Mouse (Mus musculus): ENCODE measurements around the gene Syt2.

Gene Syt2

DNA sequence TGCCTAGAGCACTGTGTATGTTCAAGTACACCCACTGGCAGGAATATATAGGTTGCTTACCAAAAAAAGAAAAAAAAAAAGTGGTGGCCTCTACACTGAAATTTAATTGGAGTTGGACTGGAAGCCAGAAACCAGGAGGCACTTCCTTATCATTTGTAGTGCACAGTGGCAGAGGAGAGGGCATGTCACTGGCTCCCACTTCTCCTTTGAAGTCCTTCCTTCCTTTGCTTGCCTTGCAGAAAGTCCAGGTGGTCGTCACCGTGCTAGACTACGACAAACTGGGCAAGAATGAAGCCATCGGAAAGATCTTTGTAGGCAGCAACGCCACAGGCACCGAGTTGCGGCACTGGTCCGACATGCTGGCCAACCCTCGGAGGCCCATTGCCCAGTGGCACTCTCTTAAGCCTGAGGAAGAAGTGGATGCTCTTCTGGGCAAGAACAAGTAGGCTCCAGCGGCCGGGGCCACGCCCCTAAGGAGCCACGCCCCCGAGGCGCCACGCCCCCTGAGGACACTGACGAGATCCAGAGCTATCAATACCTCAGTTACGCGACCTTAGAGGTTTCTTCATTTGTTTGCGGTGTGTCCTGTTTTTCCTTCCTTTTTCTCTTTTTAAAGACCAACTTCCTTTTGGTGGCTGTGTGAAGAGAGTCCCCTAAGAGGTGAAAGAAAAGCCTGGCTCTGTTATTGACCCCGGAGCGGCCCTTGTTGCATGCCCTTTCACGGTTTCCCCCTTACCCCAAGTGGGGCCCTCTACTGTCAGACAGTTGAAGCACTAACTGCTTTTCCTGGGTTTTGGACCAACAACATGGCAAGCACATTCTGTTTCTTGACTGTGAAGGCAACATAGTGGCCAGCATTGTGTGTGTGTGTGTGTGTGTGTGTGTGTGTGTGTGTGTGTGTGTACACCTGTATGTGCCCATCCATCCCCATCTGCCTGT is 101.0 kb downstream of the Syt2 start:
- DNase-seq: peak; percentile 46

DNA sequence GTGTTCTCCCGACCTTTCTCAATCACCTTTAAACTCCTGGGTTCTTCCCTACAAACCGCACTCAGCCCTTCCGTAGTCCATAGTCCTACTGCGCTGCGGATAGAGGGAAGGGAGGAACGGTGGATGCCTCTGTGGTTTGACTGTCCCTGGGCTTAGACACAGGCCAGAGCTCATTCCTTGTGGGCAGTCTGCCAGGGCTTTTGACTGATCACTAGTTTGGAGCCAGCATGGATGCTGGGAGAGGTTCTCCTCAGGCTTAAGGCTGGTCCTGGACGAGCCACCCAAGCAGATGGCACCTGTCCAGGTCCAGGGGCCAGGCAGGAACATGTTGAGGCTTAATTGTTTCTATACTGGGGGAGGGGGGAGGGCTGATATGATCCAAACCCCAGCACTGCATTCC is 103.4 kb downstream of the Syt2 start:
- DNase-seq: peak; percentile 83

DNA sequence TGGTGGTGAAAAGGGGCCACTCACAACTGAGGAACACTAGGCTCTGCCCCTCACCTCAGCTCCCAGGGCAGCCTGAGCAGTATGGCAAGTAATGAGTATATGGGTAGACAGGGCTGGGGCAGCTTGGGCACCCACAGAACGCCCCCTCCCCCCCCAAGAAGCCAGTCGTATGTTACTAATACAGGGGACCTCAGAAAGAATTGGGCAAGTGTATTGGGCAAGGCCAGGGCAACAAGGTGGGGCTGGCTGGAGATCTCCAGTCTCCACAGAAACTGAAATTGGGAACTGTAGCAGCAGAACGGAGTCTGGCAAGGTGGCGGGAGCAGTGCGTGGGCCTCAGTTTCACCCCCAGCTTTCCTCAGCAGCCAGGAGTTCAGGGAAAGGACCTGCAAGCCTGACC is 106.0 kb downstream of the Syt2 start:
- no peak for DNase-seq

- peak; percentile 63 for DNase-seq
These were observed 107.5 kb downstream of the Syt2 start for GRCm38 (mm10) chr1:134753751-134754630.

- no peak for DNase-seq
These were observed 108.3 kb downstream of the Syt2 start for GRCm38 (mm10) chr1:134754818-134755217.

- peak; percentile 56 for DNase-seq
These were observed 109.2 kb downstream of the Syt2 start for GRCm38 (mm10) chr1:134755548-134756189.

DNA sequence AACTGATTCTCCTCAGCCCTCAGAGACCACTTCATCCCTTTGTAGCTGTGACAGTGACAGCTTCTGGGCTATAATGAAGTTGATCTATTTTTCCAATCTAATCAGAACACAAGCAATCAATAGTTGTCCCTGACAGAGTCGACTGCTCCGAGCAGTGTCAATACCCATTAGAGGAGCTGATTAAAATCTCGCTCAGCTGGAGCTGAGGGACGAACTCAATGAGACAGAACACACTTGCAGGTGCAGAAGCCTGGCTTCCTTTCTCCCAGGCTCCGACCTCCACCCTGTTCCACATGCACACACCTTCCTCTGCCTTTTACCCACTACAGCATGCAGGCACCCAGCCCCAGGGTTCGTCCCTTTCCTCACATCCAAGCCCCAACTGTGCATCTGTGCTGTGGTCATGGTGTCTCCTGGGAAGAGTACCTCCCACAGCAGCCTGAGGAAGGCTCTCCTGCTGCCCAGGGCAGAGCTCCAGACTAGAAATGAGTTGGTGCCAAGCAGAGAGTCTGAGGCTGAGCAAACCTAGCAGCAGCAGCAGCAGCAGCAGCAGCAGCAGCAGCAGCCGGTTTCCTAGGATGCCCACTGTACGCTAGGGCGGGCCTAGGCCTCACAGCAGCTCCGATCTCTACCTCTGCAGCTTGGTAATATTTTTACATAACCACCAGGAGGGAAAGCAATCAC is 109.9 kb downstream of the Syt2 start:
- DNase-seq: peak; percentile 46

DNA sequence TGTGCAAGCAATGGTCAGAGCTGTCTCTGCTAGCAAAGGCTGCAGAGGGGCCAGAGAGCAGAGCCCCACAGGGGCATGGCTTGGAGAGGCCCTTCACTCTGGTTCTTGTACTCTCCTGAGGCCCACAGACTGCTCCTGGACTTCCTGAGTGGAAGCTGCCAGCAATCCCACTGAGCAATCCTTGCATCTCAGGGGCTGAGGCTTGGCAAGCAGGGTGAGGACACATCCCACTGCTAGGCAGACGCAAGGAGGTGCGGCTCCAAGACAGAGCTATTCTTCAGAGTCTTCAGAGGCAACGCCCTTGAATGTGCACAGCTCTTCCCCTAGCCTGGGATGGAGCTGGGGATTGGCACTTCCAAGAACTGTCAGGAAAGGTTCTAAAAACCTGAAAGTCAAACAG is 110.8 kb downstream of the Syt2 start:
- DNase-seq: peak; percentile 67

- DNase-seq: peak; percentile 37
These were observed 112.7 kb downstream of the Syt2 start for GRCm38 (mm10) chr1:134759133-134759532.

DNA sequence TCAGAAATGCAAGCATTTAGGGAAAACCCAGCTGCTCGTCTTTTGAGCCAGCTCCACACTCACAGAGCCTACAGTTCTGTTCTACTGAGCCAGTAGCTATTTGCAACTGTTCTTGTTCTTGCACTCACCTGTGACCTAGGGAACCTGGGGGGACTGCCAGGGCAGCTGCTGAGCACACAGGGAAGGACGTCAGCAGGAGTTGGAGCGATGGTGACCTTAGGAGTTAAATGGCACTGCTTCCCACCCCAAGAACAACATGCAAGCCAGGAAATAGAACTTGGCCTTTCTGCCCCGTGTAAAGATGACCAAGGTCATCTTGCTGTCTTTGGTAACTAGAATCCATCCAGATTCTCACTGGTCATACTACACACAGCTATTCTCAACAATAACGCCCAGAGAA is 114.2 kb downstream of the Syt2 start:
- no peak for DNase-seq

- no peak for DNase-seq
These were observed 115.1 kb downstream of the Syt2 start for GRCm38 (mm10) chr1:134761534-134761933.

DNA sequence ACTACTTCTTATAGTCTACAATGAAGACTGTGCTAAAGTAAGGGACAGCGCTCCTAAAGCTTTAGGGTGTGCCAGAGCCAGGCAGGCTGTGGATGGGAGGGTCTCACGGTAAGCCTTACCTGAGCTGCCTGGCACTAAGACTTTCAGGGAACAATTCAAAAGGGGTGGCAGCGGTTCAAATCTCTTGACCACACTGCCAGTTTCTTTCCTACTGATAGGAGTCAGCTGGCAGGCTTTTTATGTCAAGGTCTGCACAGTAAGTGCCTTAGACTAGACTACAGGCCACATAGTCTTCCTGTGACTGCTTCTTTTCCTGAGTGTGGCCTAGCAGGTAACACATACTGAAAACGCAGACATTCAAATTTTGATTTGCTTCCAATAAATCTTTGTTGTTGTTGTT is 116.8 kb downstream of the Syt2 start:
- no peak for DNase-seq

DNA sequence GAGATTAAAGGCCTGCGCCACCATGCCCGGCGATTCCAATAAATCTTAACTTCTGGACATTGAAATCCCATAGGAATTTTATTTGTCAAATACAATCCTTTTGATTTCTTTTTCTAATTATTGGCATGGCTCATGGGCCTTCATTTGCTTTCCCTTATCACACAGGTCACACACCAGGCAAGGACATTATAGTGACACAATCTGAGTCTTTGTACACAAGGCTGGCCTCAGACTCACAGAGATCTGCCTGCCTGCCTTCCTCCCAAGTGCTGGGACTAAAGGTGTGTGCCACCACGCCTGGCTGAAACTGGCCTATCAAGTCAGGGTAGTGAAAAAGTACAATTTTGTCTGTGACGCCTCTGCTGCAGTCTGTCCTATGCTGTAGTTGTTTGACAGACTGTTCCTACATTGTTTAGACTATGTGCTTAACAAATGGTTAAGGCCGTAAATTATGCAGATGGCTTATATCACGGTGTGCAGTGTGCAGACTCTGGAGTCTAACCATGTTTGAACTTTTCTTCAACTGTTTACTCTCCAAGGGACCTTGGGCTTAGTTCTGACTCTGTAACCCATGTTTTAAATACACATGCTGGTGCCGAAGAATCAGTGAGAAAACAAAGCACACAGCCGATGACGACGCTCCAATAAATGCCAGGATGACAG is 117.4 kb downstream of the Syt2 start:
- no peak for DNase-seq

GRCm38 (mm10) chr1:134764831-134765458 is 118.5 kb downstream of the Syt2 start:
- DNase-seq: peak; percentile 1

DNA sequence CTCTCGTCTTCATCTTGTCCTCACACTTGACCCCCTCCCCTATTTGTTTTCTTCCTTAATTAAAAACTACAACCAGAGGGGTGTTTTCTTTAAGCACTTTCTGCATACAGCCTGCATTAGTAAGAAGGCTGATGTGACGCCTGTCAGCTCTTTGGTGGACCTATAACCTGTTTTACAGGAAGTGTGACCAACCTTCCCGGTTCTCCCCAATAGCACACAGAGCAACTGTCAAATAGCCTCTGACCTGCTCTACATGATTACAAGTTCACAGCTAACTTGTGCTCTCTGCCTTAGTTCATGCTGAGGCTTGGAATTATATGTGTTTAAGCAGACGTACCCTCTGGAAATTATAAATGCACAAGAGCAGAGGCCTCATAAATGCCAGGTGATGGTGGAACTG is 120.0 kb downstream of the Syt2 start:
- no peak for DNase-seq

GRCm38 (mm10) chr1:134770312-134770711 is 123.8 kb downstream of the Syt2 start:
- peak; percentile 2 for DNase-seq

DNA sequence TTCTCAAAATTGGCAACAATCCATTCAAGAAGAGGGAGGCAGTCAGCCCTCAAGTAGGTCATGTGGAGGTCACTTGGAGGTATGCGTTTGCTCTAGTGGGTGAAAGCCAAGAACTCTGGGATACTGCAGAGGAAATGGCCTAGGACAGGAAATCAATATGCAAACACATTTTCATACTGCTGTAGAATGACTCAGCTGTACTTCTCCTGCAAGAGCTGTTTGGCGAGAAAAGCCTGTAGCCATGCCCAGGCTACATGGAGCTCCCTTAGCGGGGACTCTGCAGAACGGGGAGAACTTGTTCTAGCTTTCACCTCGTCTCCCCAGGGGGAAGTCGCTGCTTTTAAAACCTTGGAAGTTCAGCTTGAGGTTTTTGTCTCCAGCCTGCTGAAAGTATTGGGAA is 124.9 kb downstream of the Syt2 start:
- peak; percentile 1 for DNase-seq

DNA sequence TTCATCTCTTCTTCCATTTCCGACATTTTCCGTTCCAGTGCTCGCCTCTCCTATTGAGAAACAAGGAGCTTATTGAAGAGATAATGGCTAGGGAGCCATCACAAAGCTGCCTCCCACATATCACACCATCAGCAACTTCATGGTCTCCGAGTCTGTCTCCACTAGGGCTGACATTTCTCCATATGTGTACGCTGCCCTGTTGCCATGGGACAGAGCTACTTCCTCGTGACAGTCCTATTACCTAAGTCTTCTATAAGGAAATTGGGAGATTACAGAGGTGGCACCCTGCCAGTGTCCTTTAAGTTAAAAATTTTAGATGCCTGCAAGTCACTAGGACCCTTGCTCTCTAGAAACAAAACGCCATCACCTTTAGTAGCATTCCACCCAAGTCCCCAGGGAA is 125.5 kb downstream of the Syt2 start:
- DNase-seq: peak; percentile 1

DNA sequence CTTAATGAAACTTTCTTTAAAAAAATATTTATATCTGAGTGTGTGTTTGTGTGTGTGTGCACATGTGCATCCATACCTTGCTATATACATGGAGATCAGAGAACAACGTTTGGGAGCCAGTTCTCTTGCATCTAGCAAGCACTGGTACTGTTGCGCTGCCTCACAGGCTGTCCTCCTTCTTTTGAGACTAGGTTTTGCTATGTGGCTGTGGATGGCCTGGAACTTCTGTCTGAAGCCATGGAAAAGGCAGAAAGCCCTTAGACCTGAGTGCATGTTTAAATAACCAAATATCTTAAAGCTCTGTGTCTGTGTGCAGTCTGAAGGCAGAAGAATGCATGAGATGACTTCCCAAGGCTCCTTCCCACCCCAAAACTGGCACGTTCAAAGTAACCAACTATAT is 126.3 kb downstream of the Syt2 start:
- no peak for DNase-seq

- DNase-seq: peak; percentile 0
These were observed 126.8 kb downstream of the Syt2 start for GRCm38 (mm10) chr1:134773256-134773655.

DNA sequence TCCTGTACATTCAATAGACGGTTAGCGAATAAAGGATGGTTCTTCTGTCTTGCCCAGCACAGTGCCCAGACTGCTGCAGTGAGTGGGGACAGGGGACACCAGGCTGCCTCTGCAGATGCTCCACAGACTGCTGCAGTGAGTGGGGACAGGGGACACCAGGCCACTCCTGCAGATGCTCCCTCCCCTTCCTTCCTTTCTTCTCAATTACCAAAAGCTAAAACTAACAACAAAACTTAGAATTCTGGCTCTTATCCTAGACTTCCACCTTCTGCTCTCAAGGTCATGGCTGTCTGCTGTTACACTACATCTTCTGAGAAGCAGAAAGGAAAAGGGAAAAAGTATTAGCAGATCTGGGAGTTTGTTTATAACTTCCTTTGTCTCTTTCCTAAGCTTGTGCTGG is 127.8 kb downstream of the Syt2 start:
- DNase-seq: no peak
